Mouse (Mus musculus) limb, embryonic 14.5 days (tissue): ENCODE results near the gene Larp1b. TPM values are rescaled to one million over a fixed set of nuclear protein-coding genes. Genes with fewer than 3 reads are reported as not detected.
A peak's percentile ranks its signal among the peaks of the same experiment; 100 is the strongest.
"Not testable (repeated sequence)": the region's sequence is repeated elsewhere in the genome, so short reads cannot be mapped to it uniquely, and the experiment has no call there.

Source experiments
- ATAC-seq: fragments of 200-750 bp; cut with Nextera tagmentation; 2 replicates; pipeline ENCODE4 v1.8.0; 2017; ENCODE audit warnings: low read depth, moderate number of reproducible peaks, moderate TSS enrichment; ENCODE audit not compliant: low FRiP score
- DNase-seq: peaks from one replicate; pipeline ENCODE4 v3.0.0-alpha.2; 2015; ENCODE audit warnings: low spot score
- H3K27ac ChIP-seq: fragments of 300-500 bp; sonication (generic); replicated peaks from 2 replicates; pipeline ENCODE4 v1.5.1; 2014; ENCODE audit warnings: low read depth, mild to moderate bottlenecking, low read length, moderate library complexity, mixed read lengths
- H3K27me3 ChIP-seq: fragments of 300-500 bp; sonication (generic); 2 replicates; pipeline ENCODE4 v1.6.1; 2014; ENCODE audit warnings: low read length, mixed read lengths; ENCODE audit not compliant: control insufficient read depth, insufficient read depth
- H3K36me3 ChIP-seq: fragments of 300-500 bp; sonication (generic); 2 replicates; pipeline ENCODE4 v1.6.1; 2014; ENCODE audit warnings: mild to moderate bottlenecking, low read length, moderate library complexity, mixed read lengths; ENCODE audit not compliant: control insufficient read depth, insufficient read depth
- H3K4me1 ChIP-seq: fragments of 300-500 bp; sonication (generic); 2 replicates; pipeline ENCODE4 v1.6.1; 2014; ENCODE audit warnings: antibody characterized with exemption, low read length, mixed read lengths; ENCODE audit not compliant: control insufficient read depth, insufficient read depth
- H3K4me2 ChIP-seq: fragments of 300-500 bp; sonication (generic); replicated peaks from 2 replicates; pipeline ENCODE4 v1.6.1; 2014; ENCODE audit warnings: low read depth, mild to moderate bottlenecking, low read length, moderate library complexity; ENCODE audit not compliant: severe bottlenecking
- H3K4me3 ChIP-seq: fragments of 300-500 bp; sonication (generic); replicated peaks from 2 replicates; pipeline ENCODE4 v1.5.1; 2014; ENCODE audit warnings: low read length
- H3K9ac ChIP-seq: fragments of 300-500 bp; sonication (generic); 2 replicates; pipeline ENCODE4 v1.6.1; 2014; ENCODE audit warnings: mild to moderate bottlenecking, low read depth, low read length, moderate library complexity; ENCODE audit not compliant: severe bottlenecking
- H3K9me3 ChIP-seq: fragments of 300-500 bp; sonication (generic); 2 replicates; pipeline ENCODE4 v1.6.1; 2016; ENCODE audit warnings: low read length; ENCODE audit not compliant: control insufficient read depth
- POLR2A ChIP-seq: fragments of 200-500 bp; IDR thresholded peaks from 2 replicates; pipeline ENCODE4 v1.8.0; 2012; ENCODE audit warnings: inconsistent platforms, mild to moderate bottlenecking, moderate library complexity, borderline replicate concordance; ENCODE audit not compliant: insufficient read depth, insufficient read length; ENCODE audit errors: extremely low read depth
- WGBS: fragments of 180-500 bp; shearing (Covaris S2); extraction: QIAGEN DNeasy Blood & Tissue Kit; methylation state at CpG from one replicate; pipeline ENCODE4 v1.1.7; 2014; 5-methylcytosine and 5-hydroxymethylcytosine counted together
- polyA plus RNA-seq, 2 experiments: library from polyadenylated mRNA; depleted of rRNA in 1 of 2; stranded (reverse) in 1 of 2; unstranded in 1 of 2; fragments of >200 nt; fragmentation: Nextera tagmentation in 1 of 2; extraction: Ambion mirVana in 1 of 2; gene quantifications; 2 replicates each; pipeline versions ENCODE4 v1.2.1 to v1.2.3; 2012 to 2014

Gene Larp1b
- polyA plus RNA-seq (2012; rRNA removed) (2.1 and 3.5 TPM in 2 replicates), polyA plus RNA-seq (2014; fragmentation: Nextera tagmentation; extraction: Ambion mirVana) (2.0 and 4.0 TPM in 2 replicates)

- DNase-seq, result peak; percentile 95
- peak within 1 kb of the TSS; percentile 64 for H3K9ac ChIP-seq
- H3K4me3 ChIP-seq, result peak within 1 kb of the TSS; percentile 66
- H3K4me1 ChIP-seq, result no peaks in the 10 kb centered on the region
- H3K4me2 ChIP-seq, result peak within 1 kb of the TSS; percentile 99
- 3% methylated on average over 54 of the region's 66 CpGs for WGBS
- 0 out of 2 replicates have a peak, but pooled peaks cover 13% of the 10 kb centered on the region for H3K27me3 ChIP-seq
- H3K9me3 ChIP-seq, result no peaks in the 10 kb centered on the region
- ATAC-seq, result peak; percentile 96
- TF ChIP-seq POLR2A, result no peak
- H3K27ac ChIP-seq, result no peak within 1 kb of the TSS
- H3K36me3 ChIP-seq, result no peaks in the 10 kb centered on the region
These were observed at the start of gene Larp1b for GRCm38 (mm10) chr3:40949170-40949902. TSS of gene Larp1b (plus strand) at chr3:40949828.

DNA sequence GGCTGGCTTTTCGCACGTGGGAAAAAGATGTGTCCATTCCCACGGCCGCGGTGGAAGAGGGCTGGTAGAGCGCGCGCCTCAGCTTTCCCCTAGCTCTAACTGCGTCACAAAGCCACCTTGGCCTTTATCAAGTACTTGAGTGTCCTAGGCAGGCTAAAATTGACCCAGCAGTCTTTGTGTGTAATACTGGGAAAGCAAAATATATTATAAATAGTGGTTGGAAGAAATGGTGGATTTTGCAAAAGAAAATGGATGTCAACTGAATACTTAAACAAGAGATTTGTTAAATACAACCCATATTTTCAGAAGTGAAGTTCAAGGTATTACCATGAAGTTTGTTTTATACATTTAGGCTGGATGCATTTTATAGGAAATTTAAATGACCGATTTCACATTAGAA is 47.2 kb upstream of the Larp1b start, which contains the start of gene 1700034I23Rik:
Gene 1700034I23Rik, minus strand, starts transcription at position 101 of the 400 bp plus-strand sequence.
- H3K4me1 ChIP-seq, H3K27ac ChIP-seq, ATAC-seq, H3K4me2 ChIP-seq, H3K9me3 ChIP-seq, H3K9ac ChIP-seq, DNase-seq, H3K4me3 ChIP-seq, H3K36me3 ChIP-seq, H3K27me3 ChIP-seq: not testable (repeated sequence)
- WGBS, result 92% methylated on average over 4 of the region's 10 CpGs

GRCm38 (mm10) chr3:40938189-40938588 is 11.4 kb upstream of the Larp1b start:
- DNase-seq, result no peak
- Histone ChIP-seq H3K4me2 (no peak overlapping the region), H3K27ac (no peak overlapping the region), H3K9me3 (no peaks in the 10 kb centered on the region), H3K27me3 (no peaks in the 10 kb centered on the region), H3K9ac (no peak overlapping the region), H3K4me3 (no peak overlapping the region), H3K36me3 (peaks cover 7% of the 10 kb centered on the region; the same call in 1 of the 2 replicates), H3K4me1 (no peaks in the 10 kb centered on the region)
- WGBS, result 88% methylated on average over 5 of the region's 5 CpGs
- TF ChIP-seq POLR2A, result no peak
- ATAC-seq, result no peak

GRCm38 (mm10) chr3:40938592-40938991 is 11.0 kb upstream of the Larp1b start:
- no peak overlapping the region for H3K9ac ChIP-seq
- no peak overlapping the region for H3K27ac ChIP-seq
- 93% methylated on average over 4 of the region's 4 CpGs for WGBS
- no peak overlapping the region for H3K4me3 ChIP-seq
- H3K27me3 ChIP-seq, result no peaks in the 10 kb centered on the region
- DNase-seq (no peak), ATAC-seq (no peak)
- no peak for TF ChIP-seq POLR2A
- no peak overlapping the region for H3K4me2 ChIP-seq
- H3K9me3 ChIP-seq, result no peaks in the 10 kb centered on the region
- peaks cover 6% of the 10 kb centered on the region; the same call in 1 of the 2 replicates for H3K36me3 ChIP-seq
- no peaks in the 10 kb centered on the region for H3K4me1 ChIP-seq

- no peaks in the 10 kb centered on the region for H3K9me3 ChIP-seq
- no peak overlapping the region for H3K4me2 ChIP-seq
- H3K4me1 ChIP-seq, result no peaks in the 10 kb centered on the region
- no peak for TF ChIP-seq POLR2A
- ATAC-seq (no peak), DNase-seq (no peak)
- no peak overlapping the region for H3K27ac ChIP-seq
- H3K27me3 ChIP-seq, result no peaks in the 10 kb centered on the region
- no peak overlapping the region for H3K9ac ChIP-seq
- no peak overlapping the region for H3K4me3 ChIP-seq
- H3K36me3 ChIP-seq, result peaks cover 2% of the 10 kb centered on the region; the same call in 1 of the 2 replicates
These were observed 10.6 kb upstream of the Larp1b start for GRCm38 (mm10) chr3:40939019-40939418.
